Mouse (Mus musculus) heart, postnatal 0 days (tissue): Measurements from ENCODE around the gene Tgfb1.
A peak's percentile ranks its signal among the peaks of the same experiment; 100 is the strongest.

Experiments used
- CTCF ChIP-seq: IDR thresholded peaks from 2 replicates; pipeline ENCODE4 v1.5.1; 2016; ENCODE audit warnings: antibody characterized with exemption, control low read depth, low read depth
- EP300 ChIP-seq: IDR thresholded peaks from 2 replicates; pipeline ENCODE4 v1.6.1; 2016; ENCODE audit warnings: antibody characterized with exemption, low read depth

- no peak for TF ChIP-seq EP300
- peak; percentile 22; the same call in 1 of the 2 replicates for TF ChIP-seq CTCF
These were observed 50.1 kb downstream of the Tgfb1 start for GRCm38 (mm10) chr7:25736920-25737319.
